Mouse (Mus musculus) common myeloid progenitor, adult 5-6 weeks (primary cell): ENCODE measurements at regions not wholly inside any gene's neighbourhood (a gene's known extent, or its start where the extent isn't known, plus 50 kb on each side); places are given as distances from the start of the nearest gene placed in this dataset.

ENCODE experiments used
- ATAC-seq: replicated peaks from 2 replicates; pipeline ENCODE4 v1.8.0; 2016; ENCODE audit warnings: low read depth, mild to moderate bottlenecking, moderate TSS enrichment, inconsistent platforms; ENCODE audit not compliant: poor library complexity, severe bottlenecking

- ATAC-seq, result no peak
Measured at GRCm38 (mm10) chr1:154999501-155000131, 99.8 kb downstream of the Ier5 start.

GRCm38 (mm10) chr1:154995778-154996390 lies 103.6 kb downstream of the Ier5 start:
- ATAC-seq, result no peak

GRCm38 (mm10) chr1:154993927-154994856 lies 105.2 kb downstream of the Ier5 start:
- no peak for ATAC-seq

GRCm38 (mm10) chr1:154983325-154983724 lies 99.0 kb upstream of the Cacna1e start:
- ATAC-seq, result no peak

GRCm38 (mm10) chr1:154982836-154983235 lies 98.5 kb upstream of the Cacna1e start:
- ATAC-seq, result no peak

GRCm38 (mm10) chr1:154981687-154982086 lies 97.4 kb upstream of the Cacna1e start:
- ATAC-seq, result no peak

GRCm38 (mm10) chr1:154975732-154976131 lies 91.4 kb upstream of the Cacna1e start:
- ATAC-seq, result peak; percentile 58

GRCm38 (mm10) chr1:154961271-154961670 lies 77.0 kb upstream of the Cacna1e start:
- no peak for ATAC-seq

GRCm38 (mm10) chr1:154956625-154957031 lies 72.3 kb upstream of the Cacna1e start:
- no peak for ATAC-seq

GRCm38 (mm10) chr1:154952679-154953078 lies 68.4 kb upstream of the Cacna1e start:
- no peak for ATAC-seq
